Mouse (Mus musculus) thymus, postnatal 25 days (tissue): ENCODE data around the gene Ccnd3.
A peak's percentile ranks its signal among the peaks of the same experiment; 100 is the strongest.

Experiments
- DNase-seq: peaks from one replicate; pipeline ENCODE4 v3.0.0; 2022

Gene Ccnd3

GRCm38 (mm10) chr17:47516232-47516631 lies 11.4 kb downstream of the Ccnd3 start:
- DNase-seq = peak; percentile 53

GRCm38 (mm10) chr17:47518205-47518604 lies 13.4 kb downstream of the Ccnd3 start:
- DNase-seq = peak; percentile 13

GRCm38 (mm10) chr17:47521551-47522258 lies 16.9 kb downstream of the Ccnd3 start:
- peak; percentile 90 for DNase-seq

GRCm38 (mm10) chr17:47522536-47522935 lies 17.7 kb downstream of the Ccnd3 start:
- DNase-seq = peak; percentile 55

- DNase-seq = peak; percentile 67
These were observed 18.4 kb downstream of the Ccnd3 start for GRCm38 (mm10) chr17:47523211-47523682.

GRCm38 (mm10) chr17:47524055-47524454 lies 19.2 kb downstream of the Ccnd3 start:
- DNase-seq = no peak

GRCm38 (mm10) chr17:47524991-47525390 lies 20.1 kb downstream of the Ccnd3 start:
- DNase-seq = no peak

- peak; percentile 54 for DNase-seq
These were observed 22.1 kb downstream of the Ccnd3 start for GRCm38 (mm10) chr17:47526856-47527520.

GRCm38 (mm10) chr17:47527581-47528300 lies 22.9 kb downstream of the Ccnd3 start:
- DNase-seq = peak; percentile 72

GRCm38 (mm10) chr17:47528919-47529318 lies 24.1 kb downstream of the Ccnd3 start:
- peak; percentile 45 for DNase-seq

GRCm38 (mm10) chr17:47529595-47529994 lies 24.7 kb downstream of the Ccnd3 start:
- DNase-seq = peak; percentile 63

GRCm38 (mm10) chr17:47531387-47531818 lies 26.6 kb downstream of the Ccnd3 start:
- peak; percentile 85 for DNase-seq

GRCm38 (mm10) chr17:47532364-47532763 lies 27.5 kb downstream of the Ccnd3 start:
- peak; percentile 28 for DNase-seq

- DNase-seq = peak; percentile 48
These were observed 28.8 kb downstream of the Ccnd3 start for GRCm38 (mm10) chr17:47533691-47534090.

- peak; percentile 78 for DNase-seq
These were observed 31.0 kb downstream of the Ccnd3 start for GRCm38 (mm10) chr17:47535812-47536236.

- no peak for DNase-seq
These were observed 33.2 kb downstream of the Ccnd3 start for GRCm38 (mm10) chr17:47538049-47538448.

GRCm38 (mm10) chr17:47539128-47539527 lies 34.3 kb downstream of the Ccnd3 start:
- no peak for DNase-seq

- peak; percentile 89 for DNase-seq
These were observed 37.2 kb downstream of the Ccnd3 start for GRCm38 (mm10) chr17:47542061-47542460.

- DNase-seq = peak; percentile 68
These were observed 38.3 kb downstream of the Ccnd3 start for GRCm38 (mm10) chr17:47543051-47543650.

GRCm38 (mm10) chr17:47545154-47545553 lies 40.3 kb downstream of the Ccnd3 start:
- no peak for DNase-seq

GRCm38 (mm10) chr17:47545861-47546331 lies 41.0 kb downstream of the Ccnd3 start:
- DNase-seq = no peak

GRCm38 (mm10) chr17:47551049-47551448 lies 46.2 kb downstream of the Ccnd3 start:
- DNase-seq = no peak

GRCm38 (mm10) chr17:47552994-47553393 lies 48.1 kb downstream of the Ccnd3 start:
- DNase-seq = peak; percentile 40
